Mouse (Mus musculus) monocyte, adult 59 days (primary cell): ENCODE measurements around the gene Atxn7l1. TPM values are rescaled to one million over a fixed set of nuclear protein-coding genes. Genes with fewer than 3 reads are reported as not detected.

Experiments
- total RNA-seq, 2 experiments: library from RNA; stranded (reverse); gene quantifications; one replicate each; pipeline ENCODE4 v1.2.4; 2023

Gene Atxn7l1
- 100 to 1,000 TPM; 140 to 148 TPM for total RNA-seq

DNA sequence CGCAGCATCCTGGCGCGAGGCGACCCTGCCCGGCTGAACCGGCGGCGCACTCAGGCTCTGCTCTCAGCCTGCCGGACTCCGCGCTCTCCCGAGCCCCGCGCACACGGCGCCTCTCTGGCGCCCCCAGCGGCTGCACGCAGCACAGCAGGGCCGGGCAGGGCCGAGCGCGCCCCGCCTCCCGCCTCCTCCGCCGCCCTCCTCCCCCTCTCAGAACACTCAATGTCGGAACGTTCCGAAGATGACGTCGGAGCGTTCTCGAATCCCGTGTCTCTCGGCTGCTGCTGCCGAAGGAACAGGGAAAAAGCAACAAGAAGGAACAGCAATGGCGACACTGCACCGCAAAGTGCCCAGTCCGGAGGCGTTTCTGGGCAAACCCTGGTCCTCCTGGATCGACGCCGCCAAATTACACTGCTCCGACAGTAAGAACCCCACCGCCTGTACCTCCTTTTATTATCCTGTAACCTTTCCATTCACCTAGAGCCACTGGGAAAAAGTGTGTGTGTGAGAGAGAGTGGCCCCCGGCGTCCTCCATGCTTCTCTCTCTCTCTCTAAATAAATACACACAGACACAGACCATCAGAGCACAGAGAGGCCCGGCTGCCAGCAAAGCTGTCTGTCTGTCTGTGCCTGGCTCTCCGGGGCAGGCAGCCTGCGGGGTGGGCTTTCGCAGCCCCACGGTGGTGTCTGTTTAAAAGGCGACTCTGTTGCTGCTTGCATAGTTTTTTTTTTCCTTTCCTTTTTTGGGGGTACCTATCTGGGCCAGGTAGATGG is at the start of gene Atxn7l1:
Gene Atxn7l1, plus strand, starts transcription at position 197 of the 771 bp plus-strand sequence.

DNA sequence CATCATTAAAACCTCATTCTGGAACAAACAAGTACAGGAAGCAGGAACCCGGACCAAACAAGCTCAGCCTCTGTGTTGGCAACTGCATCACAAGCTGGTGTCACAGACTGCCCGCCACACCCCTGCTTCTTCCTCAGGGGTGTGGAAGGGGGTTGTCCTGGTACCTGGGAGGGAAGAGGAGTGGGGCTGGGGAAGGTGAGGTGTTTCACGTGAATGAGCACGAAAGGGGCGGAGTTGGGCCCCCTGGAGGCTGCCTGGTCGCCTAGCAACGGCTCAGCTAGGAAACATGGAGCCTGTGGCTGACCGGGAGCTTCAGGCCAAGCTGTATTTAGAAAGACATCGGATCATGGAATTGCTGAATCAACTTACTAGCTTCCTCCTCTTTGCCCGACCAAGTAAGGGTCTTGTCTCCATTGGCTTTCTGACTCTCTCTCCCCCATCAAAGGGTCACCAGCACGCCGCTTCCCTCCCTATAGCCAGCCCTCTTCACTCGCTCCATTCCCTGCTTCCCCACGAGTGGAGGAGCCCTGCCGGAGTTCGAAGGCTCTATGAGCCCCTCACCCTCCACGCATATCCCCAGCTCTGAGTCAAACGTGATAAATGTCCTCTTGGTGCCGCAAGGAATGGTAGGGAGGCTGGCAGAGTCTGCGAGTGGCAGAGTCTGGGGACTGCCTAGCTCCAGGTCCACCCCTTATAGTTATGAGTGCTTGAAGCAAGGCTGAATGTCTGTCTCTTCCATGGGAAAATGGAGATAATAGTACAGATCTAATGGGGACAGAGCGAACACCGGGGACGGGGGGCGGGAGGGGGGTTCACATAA is 247.5 kb downstream of the Atxn7l1 start, which contains the start of gene Efcab10:
Gene Efcab10, plus strand, starts transcription at position 51 of the 820 bp plus-strand sequence.

Other genes starting within 250 kb of the Atxn7l1 start
- 10 to 100 TPM; 64.5 to 72.8 TPM for gene Sypl, start 193.8 kb upstream of the Atxn7l1 start, total RNA-seq
- gene Cdhr3, start 54.8 kb upstream of the Atxn7l1 start, total RNA-seq, result not detected
- not detected for gene Efcab10, start 247.2 kb downstream of the Atxn7l1 start, total RNA-seq